Mouse (Mus musculus) forebrain, embryonic 15.5 days (tissue): ENCODE measurements at regions not wholly inside any gene's neighbourhood (a gene's known extent, or its start where the extent isn't known, plus 50 kb on each side); places are given as distances from the start of the nearest gene placed in this dataset.
A peak's percentile ranks its signal among the peaks of the same experiment; 100 is the strongest.

Experiments
- ATAC-seq: fragments of 200-750 bp; cut with Nextera tagmentation; replicated peaks from 2 replicates; pipeline ENCODE4 v1.8.0; 2017; ENCODE audit warnings: mild to moderate bottlenecking, moderate TSS enrichment, moderate library complexity
- H3K27ac ChIP-seq: fragments of 300-500 bp; sonication (generic); replicated peaks from 2 replicates; pipeline ENCODE4 v1.5.1; 2015; ENCODE audit warnings: mild to moderate bottlenecking, inconsistent platforms
- H3K27me3 ChIP-seq: fragments of 300-500 bp; sonication (generic); 2 replicates; pipeline ENCODE4 v1.6.1; 2015; ENCODE audit warnings: inconsistent platforms
- H3K36me3 ChIP-seq: fragments of 300-500 bp; sonication (generic); 2 replicates; pipeline ENCODE4 v1.6.1; 2015; ENCODE audit warnings: mild to moderate bottlenecking, inconsistent platforms
- H3K4me1 ChIP-seq: fragments of 300-500 bp; sonication (generic); 2 replicates; pipeline ENCODE4 v1.6.1; 2015; ENCODE audit warnings: inconsistent platforms
- H3K4me2 ChIP-seq: fragments of 300-500 bp; sonication (generic); replicated peaks from 2 replicates; pipeline ENCODE4 v1.6.1; 2015; ENCODE audit warnings: mild to moderate bottlenecking, inconsistent platforms
- H3K4me3 ChIP-seq: fragments of 300-500 bp; sonication (generic); 2 replicates; pipeline ENCODE4 v1.5.1; 2015; ENCODE audit warnings: mild to moderate bottlenecking, inconsistent platforms
- H3K9ac ChIP-seq: fragments of 300-500 bp; sonication (generic); replicated peaks from 2 replicates; pipeline ENCODE4 v1.6.1; 2015; ENCODE audit warnings: mild to moderate bottlenecking, inconsistent platforms
- H3K9me3 ChIP-seq: fragments of 300-500 bp; sonication (generic); 2 replicates; pipeline ENCODE4 v1.6.1; 2016; ENCODE audit warnings: inconsistent platforms
- WGBS: fragments of 180-500 bp; shearing (Covaris S2); methylation state at CpG from one replicate; pipeline ENCODE4 v1.1.7; 2015; ENCODE audit warnings: mixed read lengths; 5-methylcytosine and 5-hydroxymethylcytosine counted together

DNA sequence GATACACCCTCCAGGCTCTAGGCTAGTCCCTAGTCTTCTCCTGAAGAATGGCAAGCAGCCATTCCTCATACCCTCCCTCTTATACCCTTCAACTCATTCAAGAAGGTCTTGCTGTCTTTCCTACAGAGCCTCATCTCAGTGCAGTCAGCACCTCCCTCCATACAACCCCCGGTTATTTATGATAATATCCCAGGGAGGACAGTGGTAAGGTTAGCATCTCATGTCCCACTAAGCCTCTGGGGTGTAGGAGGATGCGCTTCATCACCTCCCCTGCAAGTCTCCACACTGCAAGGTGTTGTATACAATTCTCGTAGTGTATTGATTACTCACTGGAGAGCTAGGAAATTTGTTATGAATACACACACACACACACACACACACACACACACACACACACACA lies 80.2 kb upstream of the Shisa6 start:
- WGBS: 90% methylated on average over 3 of the region's 3 CpGs
- H3K9me3 ChIP-seq: no peaks in the 10 kb centered on the region
- H3K4me3 ChIP-seq: no peak overlapping the region
- no peaks in the 10 kb centered on the region for H3K27me3 ChIP-seq
- H3K4me1 ChIP-seq: no peaks in the 10 kb centered on the region
- ATAC-seq: no peak
- H3K36me3 ChIP-seq: no peaks in the 10 kb centered on the region
- no peak overlapping the region for H3K4me2 ChIP-seq
- H3K27ac ChIP-seq: no peak overlapping the region
- no peak overlapping the region for H3K9ac ChIP-seq

DNA sequence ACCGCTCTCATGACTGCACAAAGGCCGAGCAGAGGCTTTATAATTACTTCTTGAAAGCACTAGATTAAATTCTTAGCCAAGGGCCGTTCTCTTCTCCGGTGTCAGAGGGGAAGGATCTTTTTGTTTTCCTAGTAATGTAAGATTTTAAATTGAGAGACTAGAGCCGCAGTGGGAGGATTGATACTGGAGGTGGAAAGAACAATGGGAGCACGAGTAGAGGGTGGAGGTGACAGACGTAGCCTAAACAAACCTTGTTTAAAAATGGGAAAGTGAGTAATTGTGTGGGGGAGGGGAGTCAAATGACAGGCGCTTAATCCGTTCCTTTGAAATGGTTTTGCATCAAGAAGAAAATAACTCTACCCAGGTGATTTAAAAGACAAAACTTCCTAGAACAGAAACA lies 80.9 kb upstream of the Shisa6 start:
- no peaks in the 10 kb centered on the region for H3K36me3 ChIP-seq
- no peaks in the 10 kb centered on the region for H3K27me3 ChIP-seq
- H3K4me2 ChIP-seq: no peak overlapping the region
- no peak overlapping the region for H3K4me3 ChIP-seq
- no peaks in the 10 kb centered on the region for H3K4me1 ChIP-seq
- 21% methylated on average over 9 of the region's 9 CpGs for WGBS
- H3K27ac ChIP-seq: no peak overlapping the region
- no peak for ATAC-seq
- no peaks in the 10 kb centered on the region for H3K9me3 ChIP-seq
- H3K9ac ChIP-seq: no peak overlapping the region

DNA sequence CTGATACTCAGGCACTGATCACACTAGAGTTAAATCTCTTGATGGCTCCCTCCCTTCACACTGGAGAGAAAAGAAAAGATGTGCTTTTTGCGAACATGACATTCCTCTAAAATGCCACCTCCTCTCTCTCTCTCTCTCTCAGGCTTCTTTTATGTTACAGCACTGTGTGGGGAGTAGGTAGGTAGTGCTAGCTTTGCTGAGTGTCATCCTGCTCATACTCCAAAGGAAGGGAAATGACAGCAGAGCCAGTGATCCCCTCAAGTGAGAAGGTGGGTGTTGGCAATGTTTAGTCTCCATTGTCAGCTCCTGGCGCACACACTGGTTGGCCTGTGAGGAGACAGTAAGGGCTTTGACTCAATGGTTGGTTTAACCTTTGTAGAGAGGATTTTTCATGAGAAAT lies 84.0 kb upstream of the Shisa6 start:
- H3K4me3 ChIP-seq: no peak overlapping the region
- WGBS: 90% methylated on average over 2 of the region's 2 CpGs
- H3K4me1 ChIP-seq: no peaks in the 10 kb centered on the region
- H3K27me3 ChIP-seq: no peaks in the 10 kb centered on the region
- no peaks in the 10 kb centered on the region for H3K36me3 ChIP-seq
- no peaks in the 10 kb centered on the region for H3K9me3 ChIP-seq
- no peak overlapping the region for H3K9ac ChIP-seq
- ATAC-seq: no peak
- H3K27ac ChIP-seq: no peak overlapping the region
- H3K4me2 ChIP-seq: no peak overlapping the region

DNA sequence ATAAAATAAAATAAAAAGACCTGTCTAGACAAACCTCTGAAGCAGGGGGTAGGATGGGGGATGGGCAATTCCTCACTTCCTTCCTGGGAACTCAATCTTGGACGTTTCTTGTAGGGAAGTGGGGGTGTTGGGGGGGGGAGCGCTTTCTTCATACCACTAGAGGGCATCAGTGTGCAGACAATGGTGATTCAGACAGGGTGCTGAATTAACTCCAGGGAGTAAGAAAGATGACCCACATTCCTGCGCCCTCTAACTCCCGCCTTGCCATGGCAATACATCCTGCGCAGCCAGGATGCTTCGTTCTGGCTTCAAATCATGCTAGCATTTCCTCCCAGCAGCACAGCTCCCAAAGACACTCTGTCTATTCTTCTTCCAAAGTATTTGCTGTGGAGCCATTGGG lies 87.4 kb upstream of the Shisa6 start:
- ATAC-seq: no peak
- no peaks in the 10 kb centered on the region for H3K4me1 ChIP-seq
- H3K4me2 ChIP-seq: no peak overlapping the region
- no peaks in the 10 kb centered on the region for H3K27me3 ChIP-seq
- no peak overlapping the region for H3K27ac ChIP-seq
- no peaks in the 10 kb centered on the region for H3K9me3 ChIP-seq
- no peaks in the 10 kb centered on the region for H3K36me3 ChIP-seq
- H3K4me3 ChIP-seq: no peak overlapping the region
- no peak overlapping the region for H3K9ac ChIP-seq
- 22% methylated on average over 6 of the region's 6 CpGs for WGBS

DNA sequence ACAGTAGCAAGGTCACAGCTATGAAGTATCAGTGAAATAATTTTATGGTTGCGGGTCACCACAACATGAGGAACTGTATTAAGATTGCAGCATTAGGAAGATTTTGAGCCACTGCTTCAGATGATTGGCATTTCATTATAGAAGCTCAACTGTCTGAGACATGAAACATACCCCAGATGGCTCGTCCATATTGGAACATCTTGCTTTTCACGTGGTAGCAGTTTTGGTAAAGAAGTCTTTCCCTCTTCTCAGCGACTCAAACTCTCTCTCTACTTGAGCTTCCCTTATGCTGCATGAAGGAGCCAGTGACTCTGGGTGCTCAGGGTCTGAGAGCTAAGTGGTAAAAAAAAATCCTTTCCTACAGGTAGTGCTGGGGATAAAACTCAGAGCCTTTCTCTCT lies 99.7 kb upstream of the Shisa6 start:
- Histone ChIP-seq H3K4me2 (no peak overlapping the region), H3K27ac (no peak overlapping the region), H3K9ac (no peak overlapping the region), H3K36me3 (no peaks in the 10 kb centered on the region), H3K4me3 (no peak overlapping the region), H3K27me3 (no peaks in the 10 kb centered on the region), H3K9me3 (no peaks in the 10 kb centered on the region), H3K4me1 (no peaks in the 10 kb centered on the region)
- 87% methylated on average over 4 of the region's 4 CpGs for WGBS
- ATAC-seq: no peak

DNA sequence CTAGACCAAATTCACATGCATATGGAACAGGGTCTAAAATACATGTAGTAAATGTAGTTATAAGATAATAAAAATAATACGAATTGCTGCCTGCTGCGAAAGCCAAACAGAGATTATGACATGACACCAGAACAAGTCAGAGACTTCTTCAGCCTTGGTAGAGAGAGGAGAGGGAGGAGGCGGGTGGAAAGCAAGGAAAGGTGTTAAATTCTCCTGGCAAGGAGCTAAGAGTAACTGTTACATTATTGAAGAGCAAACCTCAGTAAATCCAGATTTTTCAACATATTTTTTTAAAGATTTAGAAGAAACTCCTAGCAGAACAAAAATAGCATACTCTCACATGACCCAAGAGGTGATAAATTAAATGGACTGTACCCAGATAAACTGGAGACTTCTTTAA lies 131.0 kb upstream of the Shisa6 start:
- H3K27me3 ChIP-seq: no peaks in the 10 kb centered on the region
- 94% methylated on average over 3 of the region's 3 CpGs for WGBS
- no peak overlapping the region for H3K4me3 ChIP-seq
- H3K9me3 ChIP-seq: no peaks in the 10 kb centered on the region
- no peak overlapping the region for H3K27ac ChIP-seq
- ATAC-seq: no peak
- no peak overlapping the region for H3K9ac ChIP-seq
- no peaks in the 10 kb centered on the region for H3K36me3 ChIP-seq
- H3K4me2 ChIP-seq: no peak overlapping the region
- no peaks in the 10 kb centered on the region for H3K4me1 ChIP-seq

DNA sequence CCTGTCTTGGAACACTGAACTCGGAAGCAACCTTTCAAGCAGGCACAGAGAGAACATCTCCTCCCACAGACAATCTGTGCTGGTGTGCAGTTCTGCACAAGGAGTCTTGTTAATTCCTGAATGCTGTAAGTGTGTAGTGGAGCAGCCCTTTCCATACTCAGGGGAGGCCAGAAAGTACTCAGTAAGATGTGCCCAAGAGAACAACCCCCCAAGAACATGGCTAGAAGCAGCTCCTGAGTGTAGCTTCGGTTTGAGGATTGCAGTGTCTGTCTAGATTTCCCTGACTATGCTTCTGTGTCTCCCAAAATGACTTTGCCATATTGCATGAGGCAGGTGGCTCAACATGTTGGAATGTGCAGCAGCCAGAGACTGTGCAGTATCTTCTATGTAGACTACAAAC lies 148.8 kb upstream of the Shisa6 start:
- no peak for ATAC-seq
- Histone ChIP-seq H3K9me3 (no peaks in the 10 kb centered on the region), H3K27me3 (no peaks in the 10 kb centered on the region), H3K4me3 (no peak overlapping the region), H3K4me1 (no peaks in the 10 kb centered on the region), H3K9ac (no peak overlapping the region), H3K36me3 (no peaks in the 10 kb centered on the region), H3K4me2 (no peak overlapping the region), H3K27ac (no peak overlapping the region)
- WGBS: 63% methylated on average over 2 of the region's 2 CpGs

DNA sequence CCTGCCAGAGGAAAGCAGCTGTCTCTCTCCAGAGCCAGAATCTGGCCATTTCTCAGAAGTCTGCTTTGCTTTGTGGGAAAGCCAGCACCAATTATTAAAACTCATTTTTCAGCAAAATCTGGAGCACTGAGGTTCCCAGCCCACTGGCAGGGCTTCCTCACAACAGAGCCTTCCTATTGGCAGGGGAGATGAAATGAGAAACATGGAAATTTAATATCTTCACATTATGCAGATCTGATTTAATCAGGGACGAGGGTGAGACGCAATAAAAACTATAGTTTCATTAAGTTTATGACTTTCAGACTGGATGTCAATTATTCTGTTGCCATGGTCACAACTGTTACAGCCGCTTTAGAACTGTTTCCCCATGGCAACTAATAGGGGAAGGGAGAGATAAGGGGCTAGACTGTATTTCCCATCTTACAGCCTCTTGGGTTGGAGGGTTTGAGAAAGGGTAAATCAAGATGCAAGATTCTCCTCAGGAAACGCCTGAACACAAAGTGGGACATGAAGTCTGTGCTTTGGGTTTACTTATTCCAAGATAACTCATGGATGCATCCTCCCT lies 154.4 kb upstream of the Shisa6 start:
- H3K4me1 ChIP-seq: no peaks in the 10 kb centered on the region
- H3K9me3 ChIP-seq: no peaks in the 10 kb centered on the region
- H3K27me3 ChIP-seq: no peaks in the 10 kb centered on the region
- H3K36me3 ChIP-seq: no peaks in the 10 kb centered on the region
- no peak for ATAC-seq
- WGBS: 72% methylated on average over 4 of the region's 4 CpGs
- no peak overlapping the region for H3K4me3 ChIP-seq
- H3K9ac ChIP-seq: no peak overlapping the region
- H3K27ac ChIP-seq: no peak overlapping the region
- no peak overlapping the region for H3K4me2 ChIP-seq

DNA sequence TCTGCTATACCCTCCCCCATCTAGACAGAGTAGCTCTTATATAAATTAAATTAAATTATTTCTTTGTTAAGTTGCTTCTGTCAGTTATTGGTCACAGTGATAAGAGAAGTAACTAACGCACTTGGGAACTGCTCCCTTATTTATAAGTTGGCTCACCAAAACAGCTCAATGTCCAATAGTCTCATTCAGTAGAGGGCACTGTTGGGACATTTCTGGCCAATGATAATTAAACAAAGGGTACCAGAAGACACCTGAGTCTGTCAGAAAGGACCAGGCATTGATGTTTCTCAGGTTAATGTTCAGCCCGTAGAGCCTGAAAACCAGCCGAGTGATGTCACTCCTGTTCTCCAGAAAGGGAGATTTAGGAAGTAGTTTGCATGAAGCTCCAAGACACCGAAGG lies 156.1 kb upstream of the Shisa6 start:
- Histone ChIP-seq H3K27me3 (no peaks in the 10 kb centered on the region), H3K4me2 (no peak overlapping the region), H3K36me3 (no peaks in the 10 kb centered on the region), H3K9ac (no peak overlapping the region), H3K27ac (no peak overlapping the region), H3K4me3 (no peak overlapping the region), H3K9me3 (no peaks in the 10 kb centered on the region), H3K4me1 (no peaks in the 10 kb centered on the region)
- no peak for ATAC-seq
- 90% methylated on average over 4 of the region's 4 CpGs for WGBS

DNA sequence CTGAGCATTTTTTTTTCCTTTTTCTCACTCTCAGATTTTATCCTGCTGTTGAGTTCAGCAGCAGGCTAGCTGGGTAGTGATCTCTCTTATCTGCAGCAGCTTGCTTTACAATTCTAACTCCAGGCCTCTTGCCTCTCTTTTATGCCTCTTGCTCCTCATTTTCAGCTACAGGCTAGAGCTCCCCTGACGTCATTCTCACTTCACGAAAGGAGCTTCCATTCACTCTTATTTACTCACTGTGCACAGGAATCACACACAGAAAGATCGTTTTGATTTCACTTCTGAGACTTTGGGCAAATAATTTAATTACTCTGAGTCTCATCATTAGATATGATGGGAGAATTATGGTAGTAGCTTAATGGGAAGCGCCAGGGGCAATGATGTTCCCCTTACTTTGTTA lies 158.4 kb upstream of the Shisa6 start:
- H3K27me3 ChIP-seq: no peaks in the 10 kb centered on the region
- no peaks in the 10 kb centered on the region for H3K36me3 ChIP-seq
- WGBS: 51% methylated on average over 4 of the region's 4 CpGs

DNA sequence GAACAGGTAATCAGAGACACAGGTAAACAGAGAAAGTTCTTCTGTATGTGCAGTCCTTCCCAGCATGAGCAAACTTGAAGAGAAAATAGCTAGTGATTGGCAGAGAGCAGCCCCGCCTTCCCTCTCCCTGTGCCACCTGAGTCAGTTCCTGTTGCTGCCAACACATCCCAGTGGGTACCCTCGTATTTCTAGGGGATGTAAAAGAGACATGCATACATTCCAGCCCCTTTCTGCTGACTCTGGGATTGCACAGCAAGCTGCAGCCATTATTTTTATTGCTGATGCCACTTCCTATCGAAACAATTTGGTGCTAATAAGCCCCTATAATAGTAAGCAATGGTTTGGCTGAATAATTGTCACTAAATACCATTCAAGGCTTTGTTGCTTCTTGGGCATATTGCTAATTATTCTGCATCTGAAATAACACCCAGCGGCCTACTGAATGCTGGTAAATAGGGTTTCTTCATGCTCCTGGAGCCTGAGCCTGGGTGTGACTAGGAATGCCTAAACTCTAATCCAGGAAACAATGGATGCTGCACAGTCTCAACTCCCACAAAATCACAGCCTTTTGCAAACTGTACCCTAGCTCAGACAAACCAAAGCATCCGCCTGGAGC lies 169.0 kb upstream of the Shisa6 start:
- peak; percentile 86 for ATAC-seq
- 40% methylated on average over 5 of the region's 5 CpGs for WGBS
- no peak overlapping the region for H3K9ac ChIP-seq
- peaks cover 8% of the 10 kb centered on the region; the same call in 1 of the 2 replicates for H3K4me1 ChIP-seq
- no peaks in the 10 kb centered on the region for H3K36me3 ChIP-seq
- H3K27me3 ChIP-seq: no peaks in the 10 kb centered on the region
- H3K4me2 ChIP-seq: no peak overlapping the region
- H3K4me3 ChIP-seq: no peak overlapping the region
- H3K27ac ChIP-seq: peak overlapping the region; percentile 48; the same call in 1 of the 2 replicates
- no peaks in the 10 kb centered on the region for H3K9me3 ChIP-seq

More for the DNA sequence above, 158.4 kb upstream of the Shisa6 start:
- Histone ChIP-seq H3K27ac (no peak overlapping the region), H3K4me2 (no peak overlapping the region), H3K9ac (no peak overlapping the region), H3K4me3 (no peak overlapping the region), H3K4me1 (no peaks in the 10 kb centered on the region), H3K9me3 (no peaks in the 10 kb centered on the region)
- ATAC-seq: no peak

DNA sequence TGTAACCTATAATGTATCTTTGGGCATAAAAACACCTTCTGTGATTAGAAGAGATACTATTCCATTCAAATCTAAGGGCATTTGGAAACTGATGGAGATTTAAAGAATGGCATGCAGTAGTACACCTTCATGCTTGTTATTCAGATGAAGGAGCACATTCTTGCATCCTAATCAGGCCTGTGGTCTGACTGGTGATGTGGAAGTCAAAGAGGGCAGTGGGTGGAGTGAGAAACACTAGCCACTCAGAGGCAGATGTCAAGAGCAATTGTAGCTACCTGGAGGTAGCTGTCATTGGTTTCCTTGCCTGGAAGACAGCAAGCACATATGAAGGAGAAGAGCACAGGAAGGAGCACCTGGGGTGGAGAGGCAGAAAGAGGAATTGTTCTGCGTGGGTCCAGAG lies 171.0 kb upstream of the Shisa6 start:
- no peak for ATAC-seq
- Histone ChIP-seq H3K36me3 (no peaks in the 10 kb centered on the region), H3K9me3 (no peaks in the 10 kb centered on the region), H3K27me3 (no peaks in the 10 kb centered on the region), H3K27ac (no peak overlapping the region), H3K4me1 (peaks cover 8% of the 10 kb centered on the region; the same call in 1 of the 2 replicates), H3K4me3 (no peak overlapping the region), H3K4me2 (no peak overlapping the region), H3K9ac (no peak overlapping the region)
- WGBS: 63% methylated on average over 1 of the region's 1 CpGs

DNA sequence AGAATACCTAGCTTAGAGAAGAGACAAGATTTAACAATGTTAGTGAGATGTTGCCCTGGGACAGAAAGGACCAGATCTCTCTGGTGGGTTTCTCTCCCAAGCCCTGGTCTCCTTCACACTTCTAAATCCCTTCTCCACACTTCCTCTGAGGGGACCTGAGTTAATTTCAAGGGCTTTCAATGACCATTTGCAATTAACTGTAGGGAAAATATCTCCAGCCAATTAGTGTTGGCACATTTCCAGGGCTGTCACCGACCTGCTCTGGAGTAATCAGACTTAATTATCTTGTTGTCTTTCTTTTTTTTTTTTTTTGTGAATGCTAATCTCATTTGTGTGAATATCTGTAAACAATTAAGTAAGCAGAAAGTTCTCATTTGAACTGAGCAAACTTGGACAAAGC lies 166.3 kb upstream of the Pirt start:
- ATAC-seq: no peak
- H3K36me3 ChIP-seq: no peaks in the 10 kb centered on the region
- 13% methylated on average over 1 of the region's 1 CpGs for WGBS

More for the DNA sequence above, 166.3 kb upstream of the Pirt start:
- Histone ChIP-seq H3K4me3 (no peak overlapping the region), H3K27ac (no peak overlapping the region), H3K9ac (no peak overlapping the region), H3K9me3 (no peaks in the 10 kb centered on the region), H3K4me2 (no peak overlapping the region), H3K4me1 (peaks cover 4% of the 10 kb centered on the region; the same call in 1 of the 2 replicates), H3K27me3 (no peaks in the 10 kb centered on the region)
